Mouse (Mus musculus) cerebellum, adult 2 months (tissue): ENCODE data around the gene Nlrp5. TPM values are rescaled to one million over a fixed set of nuclear protein-coding genes. Genes with fewer than 3 reads are reported as not detected.
"Not testable (repeated sequence)": the region's sequence is repeated elsewhere in the genome, so short reads cannot be mapped to it uniquely, and the experiment has no call there.

Experiments used
- DNase-seq, 2 experiments: peaks; one replicate each; pipeline ENCODE4 v3.0.0; 2021
- H3K27ac ChIP-seq: fragments of 200-500 bp; 2 replicates; pipeline ENCODE4 v1.5.1; 2012; ENCODE audit warnings: low read length, control low read depth, inconsistent platforms; ENCODE audit not compliant: insufficient read depth
- H3K27me3 ChIP-seq: fragments of 200-500 bp; 2 replicates; pipeline ENCODE4 v1.6.1; 2012; ENCODE audit warnings: inconsistent platforms, mild to moderate bottlenecking, low read length, moderate library complexity; ENCODE audit not compliant: control insufficient read depth, insufficient read depth
- H3K4me1 ChIP-seq: fragments of 200-500 bp; 2 replicates; pipeline ENCODE4 v1.6.1; 2011; ENCODE audit warnings: low read length; ENCODE audit not compliant: control insufficient read depth, insufficient read depth
- H3K4me3 ChIP-seq: fragments of 200-500 bp; replicated peaks from 2 replicates; pipeline ENCODE3; 2011; ENCODE audit warnings: mild to moderate bottlenecking, low read depth, low read length, control low read depth; ENCODE audit not compliant: insufficient read depth
- POLR2A ChIP-seq: fragments of 200-500 bp; IDR thresholded peaks from 2 replicates; pipeline ENCODE4 v1.6.1; 2011; ENCODE audit warnings: low read length, control low read depth, borderline replicate concordance; ENCODE audit not compliant: insufficient read depth
- WGBS: fragments of 180-500 bp; shearing (Covaris S2); methylation state at CpG from one replicate; pipeline ENCODE4 v1.1.7; 2018; 5-methylcytosine and 5-hydroxymethylcytosine counted together
- polyA plus RNA-seq: library from polyadenylated mRNA; depleted of rRNA; stranded (reverse); fragments of >200 nt; gene quantifications from 2 replicates; pipeline ENCODE4 v1.2.3, GENCODE M21; 2012; rRNA removed

Nlrp5 gene
- polyA plus RNA-seq = not detected in 2 replicates

DNA sequence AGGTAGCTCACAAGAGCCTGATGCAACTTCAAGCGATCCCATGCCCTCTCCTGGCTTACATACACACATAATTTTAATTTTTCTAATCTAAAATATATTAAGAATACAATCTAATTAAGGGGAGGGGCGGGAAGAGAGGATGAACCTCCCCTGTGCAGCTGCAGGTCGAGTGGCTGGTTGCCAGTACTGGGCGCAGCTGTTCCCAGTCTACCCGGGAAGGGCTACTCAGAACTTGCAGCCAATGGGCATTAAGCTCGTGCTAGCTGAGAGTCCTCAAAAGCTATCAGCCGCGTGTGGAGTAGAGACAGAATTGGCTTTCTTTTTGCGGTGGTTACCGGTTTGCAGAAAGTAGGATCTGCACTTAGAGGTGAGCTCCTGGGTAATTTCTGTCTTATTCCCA lies at the start of gene Nlrp5:
Nlrp5 (plus strand) TSS at position 301 of the 400 bp plus-strand sequence.
- Histone ChIP-seq H3K4me3 (no peak within 1 kb of the TSS), H3K27ac (no peak within 1 kb of the TSS), H3K27me3 (no peaks in the 10 kb centered on the region), H3K4me1 (no peaks in the 10 kb centered on the region)
- 68% methylated on average over 10 of the region's 10 CpGs for WGBS
- DNase-seq = no peak
- no peak for TF ChIP-seq POLR2A

DNA sequence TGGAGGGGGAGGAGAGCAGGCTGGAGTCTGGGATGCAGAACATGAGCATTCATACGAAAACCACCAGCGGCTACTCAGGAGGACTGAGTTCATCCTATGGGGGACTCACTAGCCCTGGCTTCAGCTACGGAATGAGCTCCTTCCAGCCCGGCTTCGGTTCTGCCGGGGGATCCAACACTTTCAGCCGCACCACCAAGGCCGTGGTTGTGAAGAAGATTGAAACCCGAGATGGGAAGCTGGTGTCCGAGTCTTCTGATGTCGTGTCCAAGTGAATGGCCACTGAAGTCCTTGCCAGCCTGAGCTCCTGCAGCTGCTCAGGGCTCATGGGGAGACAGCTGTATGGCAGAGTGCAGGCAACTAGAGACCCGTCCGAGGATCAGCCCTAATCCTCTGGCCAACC lies 27.4 kb upstream of the Nlrp5 start:
- not testable (repeated sequence) for H3K27me3 ChIP-seq, H3K4me1 ChIP-seq, DNase-seq, H3K27ac ChIP-seq, H3K4me3 ChIP-seq
- 90% methylated on average over 13 of the region's 13 CpGs for WGBS

DNA sequence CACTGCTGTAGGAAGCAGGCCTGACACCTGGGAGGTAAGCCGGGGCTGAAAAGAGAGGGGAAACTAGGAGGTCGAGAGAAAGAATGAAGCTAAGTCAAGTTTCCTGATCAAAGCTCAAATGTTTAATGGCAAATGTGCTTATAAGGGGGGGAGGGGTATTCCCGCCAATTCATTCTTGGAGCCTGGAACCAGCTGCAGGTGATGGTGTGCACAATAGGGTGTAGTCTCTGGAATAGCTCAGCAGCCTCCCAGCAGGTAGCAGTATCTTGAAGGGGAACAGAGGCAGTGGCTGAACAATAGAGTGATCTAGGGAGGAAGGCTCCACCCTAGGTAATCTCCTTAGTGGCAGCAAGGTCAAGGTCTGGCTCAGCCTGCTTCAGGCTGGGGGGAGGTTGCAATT lies 84.5 kb downstream of the Nlrp5 start:
- not testable (repeated sequence) for H3K4me3 ChIP-seq, H3K27ac ChIP-seq, H3K27me3 ChIP-seq, DNase-seq, H3K4me1 ChIP-seq
- WGBS = 58% methylated on average over 3 of the region's 3 CpGs

DNA sequence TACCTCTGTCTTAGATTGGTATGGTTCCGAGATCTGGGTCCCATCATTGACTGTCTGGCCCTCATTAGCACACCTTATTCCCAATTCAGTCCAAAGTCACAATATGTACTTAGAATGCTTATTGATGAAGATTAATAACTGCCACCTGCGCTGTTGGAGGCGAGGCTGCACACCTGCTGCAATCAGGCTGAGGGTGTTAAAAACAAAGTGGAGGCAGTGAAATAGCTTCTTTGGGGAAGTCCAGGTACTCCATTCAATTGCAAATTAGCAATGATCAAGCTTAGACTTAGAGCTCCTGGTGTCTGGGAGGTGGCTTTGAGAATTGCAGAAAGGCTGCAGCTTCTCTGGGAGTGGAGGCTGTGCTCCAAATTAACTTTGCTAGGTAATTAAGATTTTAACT lies 85.1 kb downstream of the Nlrp5 start:
- WGBS = 53% methylated on average over 3 of the region's 3 CpGs
- H3K4me1 ChIP-seq, H3K27me3 ChIP-seq, H3K27ac ChIP-seq, H3K4me3 ChIP-seq, DNase-seq: not testable (repeated sequence)

DNA sequence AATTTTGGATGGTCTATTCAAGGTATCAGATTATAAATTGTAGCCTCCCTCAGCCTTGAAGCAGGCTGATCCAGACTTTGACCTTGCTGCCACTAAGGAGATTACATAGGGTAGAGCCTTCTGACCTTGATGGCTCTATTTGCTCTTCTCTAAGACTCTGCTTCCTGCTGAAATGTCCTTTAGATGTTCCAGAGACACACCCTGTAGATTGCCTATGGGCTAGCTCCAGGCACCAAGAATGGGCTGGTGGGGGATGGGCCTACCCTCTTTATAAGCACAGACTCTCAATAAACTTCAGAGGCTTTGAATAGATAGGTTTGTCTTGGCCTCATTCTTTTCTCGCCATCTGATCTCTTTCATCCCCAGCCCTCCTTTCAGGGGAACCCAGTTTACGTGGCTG lies 87.2 kb downstream of the Nlrp5 start:
- H3K27ac ChIP-seq, H3K4me3 ChIP-seq, H3K4me1 ChIP-seq, H3K27me3 ChIP-seq, DNase-seq: not testable (repeated sequence)
- WGBS = 57% methylated on average over 2 of the region's 2 CpGs

Other genes with a start within 250 kb of the Nlrp5 start
- not detected in 2 replicates for gene Gm10662, start 241.4 kb upstream of the Nlrp5 start, polyA plus RNA-seq
- gene Vmn1r165, start 168.6 kb upstream of the Nlrp5 start, polyA plus RNA-seq = not detected in 2 replicates
- not detected in 2 replicates for gene Vmn1r166, start 134.2 kb upstream of the Nlrp5 start, polyA plus RNA-seq
- not detected in 2 replicates for gene Gm6902, start 107.0 kb upstream of the Nlrp5 start, polyA plus RNA-seq
- gene Nlrp4e, start 84.7 kb upstream of the Nlrp5 start, polyA plus RNA-seq = not detected in 2 replicates
- not detected in 2 replicates for gene Vmn1r167, start 121.3 kb downstream of the Nlrp5 start, polyA plus RNA-seq
- gene Vmn1r168, start 153.8 kb downstream of the Nlrp5 start, polyA plus RNA-seq = not detected in 2 replicates
- gene Vmn1r169, start 189.6 kb downstream of the Nlrp5 start, polyA plus RNA-seq = not detected in 2 replicates
- gene Vmn1r170, start 220.3 kb downstream of the Nlrp5 start, polyA plus RNA-seq = not detected in 2 replicates
- gene Vmn1r171, start 244.8 kb downstream of the Nlrp5 start, polyA plus RNA-seq = not detected in 2 replicates